Mouse (Mus musculus) CD4-positive, CD25-positive, alpha-beta regulatory T cell, adult 2 months (primary cell): ENCODE data around the gene Aars.
"Not testable (repeated sequence)": the region's sequence is repeated elsewhere in the genome, so short reads cannot be mapped to it uniquely, and the experiment has no call there.

ENCODE experiments used
- DNase-seq: peaks from one replicate; pipeline ENCODE4 v3.0.0-alpha.2; 2012; ENCODE audit warnings: low read depth, low spot score

The Aars gene

GRCm38 (mm10) chr8:111053827-111054518, 21.0 kb downstream of the Aars start:
- no peak for DNase-seq

- DNase-seq, result no peak
Measured at GRCm38 (mm10) chr8:111055031-111055634, 22.2 kb downstream of the Aars start.

GRCm38 (mm10) chr8:111055661-111056060, 22.7 kb downstream of the Aars start:
- no peak for DNase-seq

GRCm38 (mm10) chr8:111056158-111056663, 23.3 kb downstream of the Aars start, which contains the start of gene Exosc6:
Exosc6 (plus strand) TSS chr8:111056339.
- peak; percentile 97 for DNase-seq

- no peak for DNase-seq
Measured at GRCm38 (mm10) chr8:111056691-111057293, 23.8 kb downstream of the Aars start.

GRCm38 (mm10) chr8:111058946-111059572, 26.1 kb downstream of the Aars start:
- no peak for DNase-seq

- DNase-seq, result no peak
Measured at GRCm38 (mm10) chr8:111061688-111062071, 28.7 kb downstream of the Aars start.

GRCm38 (mm10) chr8:111062072-111062757, 29.3 kb downstream of the Aars start:
- peak; percentile 83 for DNase-seq

- no peak for DNase-seq
Measured at GRCm38 (mm10) chr8:111062893-111063292, 29.9 kb downstream of the Aars start.

- DNase-seq, result no peak
Measured at GRCm38 (mm10) chr8:111066308-111066707, 33.4 kb downstream of the Aars start.

- DNase-seq, result no peak
Measured at GRCm38 (mm10) chr8:111067439-111067838, 34.5 kb downstream of the Aars start.

- DNase-seq, result not testable (repeated sequence)
Measured at GRCm38 (mm10) chr8:111068660-111069059, 35.7 kb downstream of the Aars start.

- DNase-seq, result no peak
Measured at GRCm38 (mm10) chr8:111075926-111076325, 43.0 kb downstream of the Aars start.

- DNase-seq, result no peak
Measured at GRCm38 (mm10) chr8:111079461-111079860, 46.5 kb downstream of the Aars start.

GRCm38 (mm10) chr8:111079861-111080271, 46.9 kb downstream of the Aars start:
- DNase-seq, result no peak

GRCm38 (mm10) chr8:111081580-111082258, 48.8 kb downstream of the Aars start:
- no peak for DNase-seq

- not testable (repeated sequence) for DNase-seq
Measured at GRCm38 (mm10) chr8:111083936-111084335, 51.0 kb downstream of the Aars start.

GRCm38 (mm10) chr8:111090126-111090525, 57.2 kb downstream of the Aars start:
- DNase-seq, result peak; percentile 89

- no peak for DNase-seq
Measured at GRCm38 (mm10) chr8:111091706-111092105, 58.8 kb downstream of the Aars start.

- not testable (repeated sequence) for DNase-seq
Measured at GRCm38 (mm10) chr8:111092326-111092725, 59.4 kb downstream of the Aars start, which contains the start of gene Clec18a. Clec18a (minus strand) TSS chr8:111092426.
